In genomic region chr4:150352736-150353135, GRCm38 (mm10) we compare ENCODE assay signal across 1 mouse cellular context.
TF ChIP-seq lines count a peak whose summit lies in the region.

No protein-coding gene starts in this region.

TF ChIP-seq in CH12.LX, 34 proteins besides CTCF, POLR2A, EP300 and RAD21 (continued from another document):
- no peak for TF ChIP-seq ZC3H11A (IDR thresholded peaks at IDR 0.05; ENCODE audit: low read depth, low read length)
- TF ChIP-seq TBP (conservative IDR thresholded peaks at IDR 0.05; ENCODE audit: low read depth, low read length): no peak
